ENCODE assay signal across 8 mouse cellular contexts in genomic region chr8:84601221-84601751, GRCm38 (mm10).
DNase-seq lines count a peak whose midpoint lies in the region; ATAC-seq and TF ChIP-seq lines count a peak whose summit lies in the region.

No protein-coding gene starts in this region.

- no peak for TF ChIP-seq EP300 in lung, postnatal 0 days (IDR thresholded peaks at IDR 0.05)

- no peaks in the 10 kb centered on the region for H3K36me3 ChIP-seq in lung, postnatal 0 days (ENCODE audit: insufficient read depth, low read length)
- H3K36me3 ChIP-seq in limb, embryonic 13.5 days, result no peaks in the 10 kb centered on the region

- 5% methylated on average over 19 of the region's 19 CpGs for WGBS in lung, postnatal 0 days
- WGBS in limb, embryonic 13.5 days, result 5% methylated on average over 19 of the region's 19 CpGs
- 47% methylated on average over 19 of the region's 19 CpGs for WGBS in olfactory bulb, adult 2 months

- H3K4me3 ChIP-seq in lung, postnatal 0 days (ENCODE audit: low read depth, low read length), result peak overlapping the region; percentile 25
- H3K4me3 ChIP-seq in limb, embryonic 13.5 days, result peak overlapping the region; percentile 42
- H3K4me3 ChIP-seq in olfactory bulb, adult 2 months (ENCODE audit: insufficient read depth, low read depth, low read length), result 0 out of 2 replicates have a peak overlapping the region, but pooled peaks have one; percentile 1

- 0 out of 2 replicates have a peak overlapping the region, but pooled peaks have one; percentile 12 for H3K9ac ChIP-seq in lung, postnatal 0 days (replicated peaks; ENCODE audit: low read depth)
- peak overlapping the region; percentile 59 for H3K9ac ChIP-seq in limb, embryonic 13.5 days

- DNase-seq in lung, postnatal 0 days (ENCODE audit: low spot score), result no peak
- DNase-seq in lung, postnatal 25 days (ENCODE audit: low spot score), result no peak
- no peak for DNase-seq in right cerebral cortex, postnatal 36 days (ENCODE audit: low spot score in 2 of 2)
- DNase-seq in left cerebral cortex, adult 8-10 months (ENCODE audit: low spot score in 2 of 2), result no peak
- DNase-seq in adrenal gland, postnatal 36 days, result no peak

- H3K9me3 ChIP-seq in lung, postnatal 0 days (ENCODE audit: low read length), result no peaks in the 10 kb centered on the region
- no peaks in the 10 kb centered on the region for H3K9me3 ChIP-seq in limb, embryonic 13.5 days

- ATAC-seq in lung, postnatal 0 days, result peak; percentile 28; the same call in 1 of the 2 replicates
- ATAC-seq in erythroid progenitor cell, adult 5-6 weeks (replicated peaks; ENCODE audit: low FRiP score, poor library complexity, severe bottlenecking), result 0 out of 2 replicates have a peak, but pooled peaks have one; percentile 45
- ATAC-seq in limb, embryonic 13.5 days (ENCODE audit: low FRiP score, low read depth), result peak; percentile 45; the same call in 1 of the 2 replicates

- H3K27me3 ChIP-seq in lung, postnatal 0 days (replicated peaks; ENCODE audit: insufficient read depth, low read length), result 0 out of 2 replicates have a peak, but pooled peaks cover 4% of the 10 kb centered on the region
- peaks cover 25% of the 10 kb centered on the region; the same call in 1 of the 2 replicates for H3K27me3 ChIP-seq in limb, embryonic 13.5 days

- no peaks in the 10 kb centered on the region for H3K4me1 ChIP-seq in lung, postnatal 0 days (ENCODE audit: insufficient read depth, low read depth, low read length)
- H3K4me1 ChIP-seq in limb, embryonic 13.5 days, result peaks cover 18% of the 10 kb centered on the region
- H3K4me1 ChIP-seq in olfactory bulb, adult 2 months (ENCODE audit: control insufficient read depth, insufficient read depth, low read length), result peaks cover 13% of the 10 kb centered on the region

- no peak for TF ChIP-seq CTCF in lung, postnatal 0 days (IDR thresholded peaks at IDR 0.05)
- TF ChIP-seq CTCF in olfactory bulb, adult 2 months (IDR thresholded peaks at IDR 0.05; ENCODE audit: insufficient read depth, low read depth, low read length), result no peak

- peak overlapping the region; percentile 54 for H3K4me2 ChIP-seq in lung, postnatal 0 days (replicated peaks; ENCODE audit: low read depth, low read length)
- H3K4me2 ChIP-seq in limb, embryonic 13.5 days (replicated peaks), result peak overlapping the region; percentile 66

- TF ChIP-seq POLR2A in olfactory bulb, adult 2 months (IDR thresholded peaks at IDR 0.05; ENCODE audit: insufficient read depth, low read depth, low read length), result no peak

- H3K27ac ChIP-seq in lung, postnatal 0 days (ENCODE audit: low read length), result no peak overlapping the region
- no peak overlapping the region for H3K27ac ChIP-seq in limb, embryonic 13.5 days
- no peak overlapping the region for H3K27ac ChIP-seq in olfactory bulb, adult 2 months (ENCODE audit: insufficient read depth, low read depth, low read length)
